In genomic region chr13:111646204-111646603, GRCm38 (mm10) we compare ENCODE assay signal across 24 mouse cellular contexts. TPM values are rescaled to one million over a fixed set of nuclear protein-coding genes. Genes with fewer than 3 reads are reported as not detected.
DNase-seq lines count a peak whose midpoint lies in the region; ATAC-seq and TF ChIP-seq lines count a peak whose summit lies in the region.
"Had no signal": no experiment of that assay in that cellular context is flagged by ENCODE, and none has a peak within 500 bp of the region (broad histone marks: within the 10 kb centered on the region; RNA-seq: fewer than 3 reads in every experiment).

No protein-coding gene starts in this region.

- no peak for TF ChIP-seq POLR2A in MEL (IDR thresholded peaks at IDR 0.05; ENCODE audit: control insufficient read depth in 1 of 2, insufficient read depth in 1 of 2, low read depth in 1 of 2, low read length in 2 of 2, poor library complexity in 1 of 2)
- no peak for TF ChIP-seq POLR2A in lung, adult 2 months (IDR thresholded peaks at IDR 0.05; ENCODE audit: borderline replicate concordance, extremely low read depth, low read depth, low read length)

- H3K79me2 ChIP-seq in MEL (ENCODE audit: control insufficient read depth, insufficient read depth, low read length, poor library complexity) = no peaks in the 10 kb centered on the region

- TF ChIP-seq RAD21 in MEL (IDR thresholded peaks at IDR 0.05; ENCODE audit: low read depth, low read length) = no peak

- no peak overlapping the region for H3K27ac ChIP-seq in MEL (ENCODE audit: control insufficient read depth, low read depth, low read length)
- H3K27ac ChIP-seq: embryonic facial prominence, embryonic 13.5 days; forebrain, embryonic 13.5 days; gastrocnemius, adult 2 months; hindbrain, embryonic 10.5 days; hindbrain, embryonic 14.5 days had no signal

- H3K4me1 ChIP-seq in MEL (ENCODE audit: control insufficient read depth in 1 of 2, insufficient read depth in 2 of 2, low read length in 2 of 2) = no peaks in the 10 kb centered on the region; a peak in 1 of 4 replicates
- no peaks in the 10 kb centered on the region for H3K4me1 ChIP-seq in lung, adult 2 months (ENCODE audit: control insufficient read depth, insufficient read depth, low read length)
- H3K4me1 ChIP-seq: embryonic facial prominence, embryonic 13.5 days; heart, embryonic 12.5 days; hindbrain, embryonic 10.5 days had no signal

- TF ChIP-seq CTCF in MEL (IDR thresholded peaks at IDR 0.05 in 2 of 3, conservative IDR thresholded peaks at IDR 0.05 in 1 of 3; ENCODE audit: control insufficient read depth in 1 of 3, insufficient read depth in 1 of 3, low read depth in 2 of 3, low read length in 3 of 3, poor library complexity in 1 of 3, severe bottlenecking in 1 of 3) = no peak
- no peak for TF ChIP-seq CTCF in lung, adult 2 months (IDR thresholded peaks at IDR 0.05; ENCODE audit: insufficient read depth, low read length)

- DNase-seq in spleen, postnatal 36 days (ENCODE audit: low spot score in 2 of 2) = peak; percentile 26 to 38
- no peak for DNase-seq in spleen, postnatal 10 days (ENCODE audit: low spot score in 2 of 2)
- peak; percentile 41 for DNase-seq in MEL (ENCODE audit: low read depth, low spot score)
- no peak for DNase-seq in kidney, postnatal 25 days
- DNase-seq in lung, adult 2 months = no peak
- DNase-seq: adrenal gland, postnatal 10 days; cerebellum, adult 11 months; cerebellum, adult 9-10 months; cerebellum, postnatal 25 days; gastrocnemius, adult 2 months; gastrocnemius, postnatal 25 days had no signal

- no peak overlapping the region for H3K9ac ChIP-seq in MEL (ENCODE audit: control insufficient read depth, low read depth, low read length, poor library complexity, severe bottlenecking)
- H3K9ac ChIP-seq: embryonic facial prominence, embryonic 13.5 days; forebrain, embryonic 13.5 days; heart, embryonic 12.5 days; hindbrain, embryonic 14.5 days had no signal

- WGBS in lung, adult 2 months = 66% methylated on average over 9 of the region's 9 CpGs

- peak; percentile 51; the same call in 1 of the 2 replicates for ATAC-seq in neutrophil, adult 5-6 weeks (ENCODE audit: extremely low read depth, insufficient number of reproducible peaks, low FRiP score, poor library complexity, severe bottlenecking)
- ATAC-seq: CD4-positive, CD25-positive, alpha-beta regulatory T cell, adult 4 months; forebrain, embryonic 13.5 days had no signal

- H3K9me3 ChIP-seq in MEL (replicated peaks; ENCODE audit: insufficient read depth, low read length) = no peaks in the 10 kb centered on the region
- H3K9me3 ChIP-seq: embryonic facial prominence, embryonic 13.5 days; forebrain, embryonic 13.5 days; hindbrain, embryonic 10.5 days had no signal

- peaks cover 0 to 1% of the 10 kb centered on the region in 2 experiments; a peak in 3 of 4 replicates for H3K27me3 ChIP-seq in MEL (ENCODE audit: control insufficient read depth in 1 of 2, insufficient read depth in 2 of 2, low read length in 2 of 2)
- H3K27me3 ChIP-seq: embryonic facial prominence, embryonic 13.5 days; forebrain, embryonic 13.5 days; heart, embryonic 12.5 days had no signal

- H3K36me3 ChIP-seq in MEL (ENCODE audit: control insufficient read depth in 1 of 2, insufficient read depth in 2 of 2, low read length in 2 of 2) = no peaks in the 10 kb centered on the region
- H3K36me3 ChIP-seq: embryonic facial prominence, embryonic 13.5 days; heart, embryonic 12.5 days; hindbrain, embryonic 10.5 days had no signal

- no peak overlapping the region for H3K4me3 ChIP-seq in MEL (ENCODE audit: control insufficient read depth in 1 of 2, insufficient read depth in 1 of 2, low read depth in 2 of 2, low read length in 2 of 2)
- no peak overlapping the region for H3K4me3 ChIP-seq in lung, adult 2 months (replicated peaks; ENCODE audit: extremely low read depth, low read depth, low read length)
- H3K4me3 ChIP-seq: embryonic facial prominence, embryonic 13.5 days; forebrain, embryonic 13.5 days; gastrocnemius, adult 2 months; heart, embryonic 12.5 days; hindbrain, embryonic 10.5 days had no signal

- no peak; a peak in 1 of 4 replicates for TF ChIP-seq EP300 in MEL (IDR thresholded peaks at IDR 0.05; ENCODE audit: low read depth in 1 of 2, low read length in 2 of 2)

TF ChIP-seq in MEL, 35 proteins besides CTCF, POLR2A, EP300 and RAD21:
- no peak for TF ChIP-seq ZC3H11A (IDR thresholded peaks at IDR 0.05; ENCODE audit: low read depth, low read length)
- 0 out of 2 replicates have a peak, but pooled peaks have one; percentile 23 for TF ChIP-seq ETS1 (IDR thresholded peaks at IDR 0.05; ENCODE audit: low read depth, low read length)
- no peak for TF ChIP-seq CHD1 (IDR thresholded peaks at IDR 0.05; ENCODE audit: low read depth, low read length)
- no peak for TF ChIP-seq KAT2A (conservative IDR thresholded peaks at IDR 0.05; ENCODE audit: low read depth, low read length)
- no peak for TF ChIP-seq TAL1 (IDR thresholded peaks at IDR 0.05; ENCODE audit: low read length)
- TF ChIP-seq NELFE (IDR thresholded peaks at IDR 0.05; ENCODE audit: low read depth, low read length) = no peak
- no peak for TF ChIP-seq MYB (IDR thresholded peaks at IDR 0.05; ENCODE audit: low read depth, low read length)

RNA-seq across cellular contexts. Expression of gene Mier3, which starts 34.6 kb away (rescaled TPM):
- total RNA-seq in MEL (2012; rRNA removed) = 10.1 and 12.6 TPM in 2 replicates
- 10 to 100 TPM in 1 of 2 experiments, not detected in 1; 15.8 TPM for polyA plus RNA-seq in MEL (2012; ENCODE audit: insufficient read depth in 1 of 2, insufficient read length in 2 of 2, low read depth in 1 of 2, low replicate concordance in 2 of 2, missing spikeins in 1 of 2)
- 76.1 and 79.4 TPM in 2 replicates for total RNA-seq in neutrophil, adult 5-6 weeks (2017)
- polyA plus RNA-seq in lung, adult 2 months (2012; rRNA removed) = 3.7 and 4.9 TPM in 2 replicates

RNA-seq across cellular contexts. Expression of gene Gm10198, which starts 53.6 kb away (rescaled TPM):
- total RNA-seq in MEL (2012; rRNA removed) = not detected in 2 replicates
- not detected for polyA plus RNA-seq in MEL (2012; ENCODE audit: insufficient read depth in 1 of 2, insufficient read length in 2 of 2, low read depth in 1 of 2, low replicate concordance in 2 of 2, missing spikeins in 1 of 2)
- not detected in 2 replicates for total RNA-seq in neutrophil, adult 5-6 weeks (2017)
- not detected in 2 replicates for polyA plus RNA-seq in lung, adult 2 months (2012; rRNA removed)
- total RNA-seq: adrenal gland, postnatal 10 days; adrenal gland, postnatal 4 days; gastrocnemius, adult 2 months; gastrocnemius, postnatal 25 days; granulocyte monocyte progenitor cell, adult 5-6 weeks; heart, adult 8-10 months; heart, postnatal 25 days had no signal
- polyA plus RNA-seq: brain, embryonic 14.5 days; CD4-positive, CD25-positive, alpha-beta regulatory T cell, adult 4 months; embryonic facial prominence, embryonic 13.5 days; forebrain, embryonic 13.5 days; heart, embryonic 12.5 days; heart, embryonic 16.5 days; hindbrain, embryonic 10.5 days; hindbrain, embryonic 14.5 days had no signal

Comparison
In these comparisons a context has a peak if more than half of its experiments do, and no peak if none do; other contexts are left out.
1. DNase-seq: peak in spleen, postnatal 36 days (2 of 2) and MEL (single experiment); none in spleen, postnatal 10 days (0 of 2), kidney, postnatal 25 days (0 of 2) and lung, adult 2 months (single experiment).